Mouse (Mus musculus) midbrain, embryonic 16.5 days (tissue): ENCODE data around the gene Gm8050. TPM values are rescaled to one million over a fixed set of nuclear protein-coding genes. Genes with fewer than 3 reads are reported as not detected.
"Not testable (repeated sequence)": the region's sequence is repeated elsewhere in the genome, so short reads cannot be mapped to it uniquely, and the experiment has no call there.

ENCODE experiments used
- ATAC-seq: fragments of 200-750 bp; cut with Nextera tagmentation; 2 replicates; pipeline ENCODE4 v1.8.0; 2017; ENCODE audit warnings: moderate TSS enrichment
- H3K27ac ChIP-seq: fragments of 300-500 bp; sonication (generic); 2 replicates; pipeline ENCODE4 v1.5.1; 2014; ENCODE audit warnings: mild to moderate bottlenecking, low read length, mixed read lengths
- H3K27me3 ChIP-seq: fragments of 300-500 bp; sonication (generic); 2 replicates; pipeline ENCODE4 v1.6.1; 2014; ENCODE audit warnings: low read depth, low read length, mixed read lengths; ENCODE audit not compliant: control insufficient read depth, insufficient read depth
- H3K36me3 ChIP-seq: fragments of 300-500 bp; sonication (generic); 2 replicates; pipeline ENCODE4 v1.6.1; 2014; ENCODE audit warnings: mild to moderate bottlenecking, low read length, moderate library complexity, mixed read lengths; ENCODE audit not compliant: control insufficient read depth, insufficient read depth
- H3K4me1 ChIP-seq: fragments of 300-500 bp; sonication (generic); 2 replicates; pipeline ENCODE4 v1.6.1; 2014; ENCODE audit warnings: mild to moderate bottlenecking, low read length, mixed read lengths; ENCODE audit not compliant: control insufficient read depth, insufficient read depth
- H3K4me2 ChIP-seq: fragments of 300-500 bp; sonication (generic); 2 replicates; pipeline ENCODE4 v1.6.1; 2014; ENCODE audit warnings: mild to moderate bottlenecking, low read length, mixed read lengths
- H3K4me3 ChIP-seq: fragments of 300-500 bp; sonication (generic); 2 replicates; pipeline ENCODE4 v1.5.1; 2014; ENCODE audit warnings: low read depth, mild to moderate bottlenecking, low read length, moderate library complexity, mixed read lengths
- H3K9ac ChIP-seq: fragments of 300-500 bp; sonication (generic); 2 replicates; pipeline ENCODE4 v1.6.1; 2014; ENCODE audit warnings: low read depth, low read length, mixed read lengths
- H3K9me3 ChIP-seq: fragments of 300-500 bp; sonication (generic); replicated peaks from 2 replicates; pipeline ENCODE4 v1.6.1; 2014; ENCODE audit warnings: mild to moderate bottlenecking, low read length, mixed read lengths; ENCODE audit not compliant: control insufficient read depth, poor library complexity, severe bottlenecking
- WGBS: fragments of 180-500 bp; shearing (Covaris S2); extraction: QIAGEN DNeasy Blood & Tissue Kit; methylation state at CpG from one replicate; pipeline ENCODE4 v1.1.7; 2014; 5-methylcytosine and 5-hydroxymethylcytosine counted together
- polyA plus RNA-seq: library from polyadenylated mRNA; unstranded; fragments of >200 nt; fragmentation: Nextera tagmentation; extraction: Ambion mirVana; gene quantifications from 2 replicates; pipeline ENCODE4 v1.2.1, GENCODE M21; 2015

The Gm8050 gene
- not detected in 2 replicates for polyA plus RNA-seq

GRCm38 (mm10) chr14:6720151-6720550, at the start of gene Gm8050:
TSS of gene Gm8050 (minus strand) at chr14:6720251.
- H3K4me1 ChIP-seq, H3K4me3 ChIP-seq, H3K27me3 ChIP-seq, H3K36me3 ChIP-seq, H3K9me3 ChIP-seq, H3K4me2 ChIP-seq, H3K9ac ChIP-seq, ATAC-seq, H3K27ac ChIP-seq: not testable (repeated sequence)
- 83% methylated on average over 1 of the region's 2 CpGs for WGBS

DNA sequence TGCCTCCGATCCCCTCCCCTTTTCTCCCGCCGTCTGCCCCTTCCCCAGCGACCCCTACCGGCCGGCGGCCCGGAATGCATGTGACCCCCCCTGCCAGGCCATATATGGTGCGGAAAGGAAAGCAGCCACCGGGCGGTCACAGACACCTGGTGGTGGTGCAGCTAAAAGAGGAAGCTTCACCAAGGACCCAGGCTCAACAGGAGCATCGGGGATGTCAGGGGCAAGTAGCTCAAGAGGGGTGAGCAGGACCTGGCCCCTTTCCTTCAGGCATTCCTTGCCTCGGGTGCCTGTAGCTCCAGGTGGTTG, 37.1 kb upstream of the Gm8050 start:
- not testable (repeated sequence) for H3K9ac ChIP-seq, ATAC-seq
- WGBS, result 0% methylated on average over 6 of the region's 13 CpGs

GRCm38 (mm10) chr14:6756384-6757230, 36.6 kb upstream of the Gm8050 start:
- WGBS, result 1% methylated on average over 25 of the region's 67 CpGs
- H3K36me3 ChIP-seq, H3K9me3 ChIP-seq, ATAC-seq, H3K4me1 ChIP-seq, H3K27me3 ChIP-seq: not testable (repeated sequence)
- Histone ChIP-seq H3K9ac (peak overlapping the region; percentile 46; the same call in 1 of the 2 replicates), H3K4me2 (peak overlapping the region; percentile 40), H3K4me3 (peak overlapping the region; percentile 41), H3K27ac (peak overlapping the region; percentile 42; the same call in 1 of the 2 replicates)

More for the DNA sequence above, 37.1 kb upstream of the Gm8050 start:
- H3K4me3 ChIP-seq, result peak overlapping the region; percentile 41
- not testable (repeated sequence) for H3K27ac ChIP-seq, H3K27me3 ChIP-seq, H3K9me3 ChIP-seq, H3K36me3 ChIP-seq, H3K4me1 ChIP-seq
- H3K4me2 ChIP-seq, result peak overlapping the region; percentile 26; the same call in 1 of the 2 replicates

DNA sequence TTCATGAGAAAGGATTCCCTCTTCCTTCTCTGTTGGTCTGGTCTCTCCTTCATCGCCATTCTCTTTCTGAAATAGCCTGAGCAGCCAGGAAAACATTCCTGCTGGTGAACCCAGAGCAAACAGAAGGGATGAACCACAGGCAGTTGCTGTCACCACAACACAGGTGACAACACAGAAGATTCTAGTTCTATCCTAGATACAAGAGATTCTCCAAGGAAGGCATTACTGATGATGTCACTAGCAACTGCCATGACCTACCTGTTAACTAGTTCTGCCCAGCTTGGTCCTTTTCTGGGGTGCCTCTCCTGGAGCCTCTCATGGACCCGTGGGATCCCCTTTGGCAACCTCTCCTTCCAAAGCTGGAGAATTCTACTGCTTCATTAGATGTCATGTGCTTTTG, 22.2 kb upstream of the Gm8050 start, which contains the start of gene Gm3636:
Gene Gm3636 (minus strand): TSS at position 101 of the 400 bp plus-strand sequence.
- not testable (repeated sequence) for H3K36me3 ChIP-seq, H3K4me3 ChIP-seq, H3K27me3 ChIP-seq, H3K4me1 ChIP-seq, H3K9ac ChIP-seq, H3K9me3 ChIP-seq, H3K27ac ChIP-seq, ATAC-seq, H3K4me2 ChIP-seq
- WGBS, result no CpG with 5 or more reads among the region's 2 CpGs

GRCm38 (mm10) chr14:6684070-6684469, 36.0 kb downstream of the Gm8050 start, which contains the start of gene Gm10251:
TSS of gene Gm10251 (minus strand) at chr14:6684170.
- H3K27ac ChIP-seq, H3K27me3 ChIP-seq, ATAC-seq, H3K9me3 ChIP-seq, H3K4me1 ChIP-seq, H3K4me3 ChIP-seq, H3K36me3 ChIP-seq, H3K4me2 ChIP-seq, H3K9ac ChIP-seq: not testable (repeated sequence)
- no CpG with 5 or more reads among the region's 1 CpGs for WGBS

Other genes with a start within 250 kb of the Gm8050 start
- not detected in 2 replicates for gene Gm8356, start 183.0 kb downstream of the Gm8050 start, polyA plus RNA-seq
- 0.92 and 1.0 TPM in 2 replicates for gene Gm3629, start 129.6 kb downstream of the Gm8050 start, polyA plus RNA-seq
- 0.35 TPM in 1 of 2 replicates, not detected in the other for gene Gm3460, start 97.8 kb downstream of the Gm8050 start, polyA plus RNA-seq
- gene Gm10251, start 36.1 kb downstream of the Gm8050 start, polyA plus RNA-seq, result not detected in 2 replicates
- gene Gm3636, start 22.1 kb upstream of the Gm8050 start, polyA plus RNA-seq, result 20.3 and 22.2 TPM in 2 replicates
- gene Gm8362, start 54.2 kb upstream of the Gm8050 start, polyA plus RNA-seq, result not detected in 2 replicates
- not detected in 2 replicates for gene Gm3642, start 120.1 kb upstream of the Gm8050 start, polyA plus RNA-seq
- 12.9 and 14.0 TPM in 2 replicates for gene Gm3667, start 169.7 kb upstream of the Gm8050 start, polyA plus RNA-seq